Mouse (Mus musculus): Measurements from ENCODE around the gene Ncam2. TPM values are rescaled to one million over a fixed set of nuclear protein-coding genes. Genes with fewer than 3 reads are reported as not detected.

The Ncam2 gene
- 0.04 and 0.30 TPM in 2 replicates for polyA plus RNA-seq (2014; fragmentation: Nextera tagmentation; extraction: Ambion mirVana)

DNA sequence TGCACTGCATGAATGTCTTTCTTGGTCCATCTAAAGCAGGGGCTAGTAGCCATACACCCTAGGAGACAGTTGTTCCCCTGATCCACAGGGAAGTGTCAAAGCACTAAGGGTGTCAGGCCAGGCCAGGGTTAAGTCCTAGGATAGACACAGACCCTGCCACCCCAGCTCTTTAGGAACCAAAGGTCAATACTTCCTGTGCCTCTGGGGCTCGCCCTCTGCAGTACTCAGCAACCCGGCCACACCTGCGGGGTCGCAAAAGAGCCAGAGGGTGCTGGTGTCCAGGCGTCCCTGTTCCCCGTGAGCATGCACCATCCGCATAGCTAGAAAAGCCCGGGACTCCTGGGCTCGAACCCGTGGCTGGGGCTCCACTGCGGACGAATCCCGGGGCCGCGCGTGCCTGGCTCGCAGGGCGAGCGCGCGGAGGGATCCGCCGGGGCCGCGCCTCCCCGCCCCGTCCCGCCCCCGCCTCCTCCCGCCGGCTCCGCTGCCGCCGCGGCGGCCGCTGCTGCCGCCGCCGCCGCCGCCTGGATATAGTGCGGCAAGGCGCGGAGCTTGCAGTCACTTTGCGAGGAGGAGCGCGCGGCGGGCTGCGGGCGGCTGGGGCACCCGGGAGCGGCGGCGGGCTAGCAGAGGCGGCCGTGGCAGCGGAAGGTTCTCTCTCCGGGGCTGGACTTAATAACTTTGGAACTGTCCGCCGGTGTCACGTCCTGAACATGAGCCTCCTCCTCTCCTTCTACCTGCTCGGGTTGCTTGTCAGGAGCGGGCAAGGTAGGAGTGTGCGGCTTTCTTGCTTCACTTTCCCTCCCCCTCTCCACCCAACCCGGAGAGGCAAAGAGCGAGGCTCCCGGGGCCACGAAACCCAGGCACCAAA lies at the start of gene Ncam2:
Gene Ncam2, plus strand, starts transcription at position 497 of the 871 bp plus-strand sequence.
- peak; percentile 71 for ATAC-seq (replicated peaks; ENCODE audit: insufficient number of reproducible peaks, low FRiP score, low TSS enrichment)
- Histone ChIP-seq H3K27me3 (ENCODE audit: control insufficient read depth, insufficient read depth, low read length) (no peaks in the 10 kb centered on the region), H3K4me3 (ENCODE audit: low read depth, low read length) (peak within 1 kb of the TSS; percentile 65), H3K4me2 (peak within 1 kb of the TSS; percentile 91), H3K27ac (ENCODE audit: low read depth, low read length) (no peak within 1 kb of the TSS), H3K9me3 (replicated peaks; ENCODE audit: control insufficient read depth, low read length) (no peaks in the 10 kb centered on the region), H3K9ac (ENCODE audit: low read depth, low read length) (peak within 1 kb of the TSS; percentile 70; the same call in 1 of the 2 replicates), H3K4me1 (ENCODE audit: control insufficient read depth, insufficient read depth, low read length) (0 out of 2 replicates have a peak, but pooled peaks cover 3% of the 10 kb centered on the region), H3K36me3 (ENCODE audit: control insufficient read depth, insufficient read depth, low read length) (no peaks in the 10 kb centered on the region)
- WGBS (ENCODE audit: insufficient replicate concordance) = under 1% methylated on average over 54 of the region's 70 CpGs

DNA sequence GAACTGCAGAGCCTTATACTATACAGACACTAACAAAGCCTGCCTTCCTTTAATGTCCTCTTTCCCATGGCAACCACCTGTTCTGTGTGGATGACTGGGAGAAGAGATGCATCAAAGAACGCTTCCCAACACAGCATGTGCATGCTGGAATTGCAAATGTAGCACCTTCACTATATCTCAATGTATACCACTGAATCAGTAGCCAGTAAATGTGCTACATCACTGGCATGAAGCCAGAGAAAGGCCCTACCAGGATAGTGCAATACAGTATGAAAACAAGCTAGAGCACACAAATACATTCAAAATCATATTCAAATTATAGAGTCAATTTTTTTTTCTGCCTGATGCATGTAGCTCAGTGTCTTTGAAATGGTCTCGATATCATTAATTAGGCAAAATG lies 29.7 kb upstream of the Ncam2 start:
- Histone ChIP-seq H3K4me1 (ENCODE audit: control insufficient read depth, insufficient read depth, low read length) (no peaks in the 10 kb centered on the region), H3K4me3 (ENCODE audit: low read depth, low read length) (no peak overlapping the region), H3K9me3 (replicated peaks; ENCODE audit: control insufficient read depth, low read length) (no peaks in the 10 kb centered on the region), H3K4me2 (no peak overlapping the region), H3K27ac (ENCODE audit: low read depth, low read length) (no peak overlapping the region), H3K36me3 (ENCODE audit: control insufficient read depth, insufficient read depth, low read length) (no peaks in the 10 kb centered on the region), H3K27me3 (ENCODE audit: control insufficient read depth, insufficient read depth, low read length) (no peaks in the 10 kb centered on the region), H3K9ac (ENCODE audit: low read depth, low read length) (no peak overlapping the region)
- ATAC-seq (replicated peaks; ENCODE audit: insufficient number of reproducible peaks, low FRiP score, low TSS enrichment) = no peak
- WGBS (ENCODE audit: insufficient replicate concordance) = 84% methylated on average over 2 of the region's 2 CpGs

DNA sequence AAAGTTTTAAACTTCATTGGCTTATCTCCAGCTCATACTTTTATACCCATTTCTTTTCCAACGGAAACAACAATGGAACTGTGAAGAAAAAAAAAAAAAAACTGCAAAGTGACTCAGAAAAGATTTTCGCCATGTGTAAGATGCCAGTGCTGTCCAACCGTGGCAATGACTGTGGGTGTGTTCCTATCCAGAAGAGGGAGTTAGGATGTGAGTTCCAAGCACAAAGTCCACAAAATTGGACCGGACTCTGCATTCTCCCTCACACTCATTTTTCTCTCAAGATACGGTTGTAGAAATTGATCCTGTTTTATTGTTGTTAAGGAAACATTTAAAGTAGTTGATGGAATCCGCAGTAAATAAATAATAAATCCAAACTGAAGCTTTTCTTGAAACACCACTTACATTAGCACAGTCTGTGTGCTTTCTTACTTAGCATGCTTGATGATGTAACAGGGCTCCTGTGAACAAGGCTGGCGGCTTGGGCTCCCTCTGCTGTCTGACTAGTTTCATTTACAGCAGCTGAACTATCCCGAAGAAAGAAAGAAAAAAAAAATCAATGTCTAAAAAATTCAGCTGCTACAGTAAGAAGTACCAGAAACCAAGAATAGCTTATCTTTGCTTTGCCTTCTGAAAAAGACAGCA lies 25.1 kb upstream of the Ncam2 start:
- Histone ChIP-seq H3K4me2 (no peak overlapping the region), H3K4me3 (ENCODE audit: low read depth, low read length) (no peak overlapping the region), H3K4me1 (ENCODE audit: control insufficient read depth, insufficient read depth, low read length) (no peaks in the 10 kb centered on the region), H3K9me3 (replicated peaks; ENCODE audit: control insufficient read depth, low read length) (no peaks in the 10 kb centered on the region), H3K27ac (ENCODE audit: low read depth, low read length) (no peak overlapping the region), H3K9ac (ENCODE audit: low read depth, low read length) (no peak overlapping the region), H3K36me3 (ENCODE audit: control insufficient read depth, insufficient read depth, low read length) (no peaks in the 10 kb centered on the region), H3K27me3 (ENCODE audit: control insufficient read depth, insufficient read depth, low read length) (no peaks in the 10 kb centered on the region)
- no peak for ATAC-seq (replicated peaks; ENCODE audit: insufficient number of reproducible peaks, low FRiP score, low TSS enrichment)
- 52% methylated on average over 8 of the region's 8 CpGs for WGBS (ENCODE audit: insufficient replicate concordance)

DNA sequence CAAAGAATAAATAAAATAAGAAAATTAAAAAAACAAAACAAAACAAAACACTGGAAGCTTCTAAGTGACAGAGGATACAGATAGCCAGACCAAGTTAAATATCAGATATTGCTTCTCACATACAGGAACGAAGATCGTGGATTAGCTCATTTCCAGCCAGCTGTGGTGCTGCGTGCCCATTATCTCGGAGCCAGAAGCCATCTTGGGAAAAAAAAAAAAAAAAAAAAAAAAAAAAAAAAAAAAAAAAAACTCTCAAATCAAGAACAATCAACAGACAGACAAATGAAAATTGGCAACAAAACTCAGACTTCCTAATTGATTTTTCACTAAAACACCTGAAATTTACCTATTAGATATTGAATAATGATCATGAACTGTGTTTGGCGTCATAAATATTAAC lies 20.7 kb upstream of the Ncam2 start:
- Histone ChIP-seq H3K9me3 (replicated peaks; ENCODE audit: control insufficient read depth, low read length) (no peaks in the 10 kb centered on the region), H3K9ac (ENCODE audit: low read depth, low read length) (no peak overlapping the region), H3K36me3 (ENCODE audit: control insufficient read depth, insufficient read depth, low read length) (no peaks in the 10 kb centered on the region), H3K27ac (ENCODE audit: low read depth, low read length) (no peak overlapping the region), H3K4me2 (no peak overlapping the region), H3K27me3 (ENCODE audit: control insufficient read depth, insufficient read depth, low read length) (no peaks in the 10 kb centered on the region), H3K4me1 (ENCODE audit: control insufficient read depth, insufficient read depth, low read length) (no peaks in the 10 kb centered on the region), H3K4me3 (ENCODE audit: low read depth, low read length) (no peak overlapping the region)
- ATAC-seq (replicated peaks; ENCODE audit: insufficient number of reproducible peaks, low FRiP score, low TSS enrichment) = no peak
- WGBS (ENCODE audit: insufficient replicate concordance) = 89% methylated on average over 5 of the region's 5 CpGs

GRCm38 (mm10) chr16:81187579-81188179 lies 12.8 kb upstream of the Ncam2 start:
- Histone ChIP-seq H3K4me3 (ENCODE audit: low read depth, low read length) (no peak overlapping the region), H3K9ac (ENCODE audit: low read depth, low read length) (no peak overlapping the region), H3K9me3 (replicated peaks; ENCODE audit: control insufficient read depth, low read length) (no peaks in the 10 kb centered on the region), H3K4me1 (ENCODE audit: control insufficient read depth, insufficient read depth, low read length) (no peaks in the 10 kb centered on the region), H3K4me2 (no peak overlapping the region), H3K36me3 (ENCODE audit: control insufficient read depth, insufficient read depth, low read length) (no peaks in the 10 kb centered on the region), H3K27me3 (ENCODE audit: control insufficient read depth, insufficient read depth, low read length) (no peaks in the 10 kb centered on the region), H3K27ac (ENCODE audit: low read depth, low read length) (no peak overlapping the region)
- WGBS (ENCODE audit: insufficient replicate concordance) = 70% methylated on average over 16 of the region's 16 CpGs
- no peak for ATAC-seq (replicated peaks; ENCODE audit: insufficient number of reproducible peaks, low FRiP score, low TSS enrichment)

- Histone ChIP-seq H3K9ac (ENCODE audit: low read depth, low read length) (no peak overlapping the region), H3K27me3 (ENCODE audit: control insufficient read depth, insufficient read depth, low read length) (no peaks in the 10 kb centered on the region), H3K4me3 (ENCODE audit: low read depth, low read length) (no peak overlapping the region), H3K9me3 (replicated peaks; ENCODE audit: control insufficient read depth, low read length) (no peaks in the 10 kb centered on the region), H3K36me3 (ENCODE audit: control insufficient read depth, insufficient read depth, low read length) (no peaks in the 10 kb centered on the region), H3K4me2 (no peak overlapping the region), H3K4me1 (ENCODE audit: control insufficient read depth, insufficient read depth, low read length) (no peaks in the 10 kb centered on the region), H3K27ac (ENCODE audit: low read depth, low read length) (no peak overlapping the region)
- ATAC-seq (replicated peaks; ENCODE audit: insufficient number of reproducible peaks, low FRiP score, low TSS enrichment) = no peak
- 83% methylated on average over 2 of the region's 2 CpGs for WGBS (ENCODE audit: insufficient replicate concordance)
These were observed 8.9 kb upstream of the Ncam2 start for GRCm38 (mm10) chr16:81191621-81192020.

DNA sequence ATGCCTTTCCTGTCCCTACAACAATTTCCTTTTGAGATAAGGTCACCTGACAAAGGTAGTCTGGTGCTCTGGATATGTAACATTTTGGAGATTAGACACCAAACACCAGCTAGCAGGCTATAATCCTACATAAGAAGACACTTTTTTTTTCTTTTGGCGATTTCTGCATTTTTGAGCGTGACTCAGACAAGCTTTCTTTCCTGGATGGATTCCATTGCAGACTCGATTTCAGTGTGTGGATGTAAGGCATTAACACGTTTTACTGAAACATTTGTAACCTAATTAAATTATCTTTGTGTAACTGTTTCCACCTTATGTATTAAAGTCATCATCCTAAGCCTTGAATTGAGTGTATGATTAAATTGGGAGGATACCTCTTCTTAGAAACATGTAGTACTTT lies 7.9 kb upstream of the Ncam2 start:
- WGBS (ENCODE audit: insufficient replicate concordance) = 61% methylated on average over 4 of the region's 4 CpGs
- Histone ChIP-seq H3K27ac (ENCODE audit: low read depth, low read length) (no peak overlapping the region), H3K9me3 (replicated peaks; ENCODE audit: control insufficient read depth, low read length) (no peaks in the 10 kb centered on the region), H3K27me3 (ENCODE audit: control insufficient read depth, insufficient read depth, low read length) (no peaks in the 10 kb centered on the region), H3K4me2 (no peak overlapping the region), H3K36me3 (ENCODE audit: control insufficient read depth, insufficient read depth, low read length) (no peaks in the 10 kb centered on the region), H3K4me3 (ENCODE audit: low read depth, low read length) (no peak overlapping the region), H3K9ac (ENCODE audit: low read depth, low read length) (no peak overlapping the region), H3K4me1 (ENCODE audit: control insufficient read depth, insufficient read depth, low read length) (no peaks in the 10 kb centered on the region)
- ATAC-seq (replicated peaks; ENCODE audit: insufficient number of reproducible peaks, low FRiP score, low TSS enrichment) = no peak

GRCm38 (mm10) chr16:81199467-81199866 lies 1.0 kb upstream of the Ncam2 start:
- ATAC-seq (replicated peaks; ENCODE audit: insufficient number of reproducible peaks, low FRiP score, low TSS enrichment) = no peak
- Histone ChIP-seq H3K4me3 (ENCODE audit: low read depth, low read length) (no peak overlapping the region), H3K9ac (ENCODE audit: low read depth, low read length) (no peak overlapping the region), H3K36me3 (ENCODE audit: control insufficient read depth, insufficient read depth, low read length) (no peaks in the 10 kb centered on the region), H3K4me2 (no peak overlapping the region), H3K4me1 (ENCODE audit: control insufficient read depth, insufficient read depth, low read length) (0 out of 2 replicates have a peak, but pooled peaks cover 3% of the 10 kb centered on the region), H3K27me3 (ENCODE audit: control insufficient read depth, insufficient read depth, low read length) (no peaks in the 10 kb centered on the region), H3K27ac (ENCODE audit: low read depth, low read length) (no peak overlapping the region), H3K9me3 (replicated peaks; ENCODE audit: control insufficient read depth, low read length) (no peaks in the 10 kb centered on the region)
- WGBS (ENCODE audit: insufficient replicate concordance) = 71% methylated on average over 5 of the region's 5 CpGs

Measured in heart, embryonic 11.5 days (tissue).